Mouse (Mus musculus): ENCODE measurements at regions not wholly inside any gene's neighbourhood (a gene's known extent, or its start where the extent isn't known, plus 50 kb on each side); places are given as distances from the start of the nearest gene placed in this dataset.

GRCm38 (mm10) chr1:80032464-80032863, 171.5 kb upstream of the Serpine2 start:
- ChIA-PET CTCF (no interaction called here), POLR2A (no interaction called here)

DNA sequence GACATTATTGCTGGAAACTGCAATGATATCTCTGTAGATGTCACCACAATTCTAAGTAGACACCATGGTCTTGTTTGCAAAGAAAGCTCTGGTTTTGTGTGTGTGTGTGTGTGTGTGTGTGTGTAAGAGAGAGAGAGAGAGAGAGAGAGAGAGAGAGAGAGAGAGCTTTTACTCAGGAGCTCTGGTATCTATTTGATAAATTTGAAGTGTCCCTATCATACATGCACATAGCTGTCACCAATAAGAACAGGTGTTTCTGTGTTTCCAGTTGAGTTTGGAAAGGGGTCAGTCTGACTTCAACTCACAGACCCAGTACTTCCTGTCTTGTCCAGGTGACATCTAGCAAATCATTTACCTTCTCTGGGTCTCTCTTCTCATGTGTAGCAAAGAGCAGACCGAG, 169.7 kb upstream of the Serpine2 start:
- CTCF ChIA-PET, result no interaction called here
- POLR2A ChIA-PET, result no interaction called here

- ChIA-PET CTCF (no interaction called here), POLR2A (no interaction called here)
Measured at GRCm38 (mm10) chr1:80030224-80030623, 169.2 kb upstream of the Serpine2 start.

GRCm38 (mm10) chr1:80025863-80026616, 165.1 kb upstream of the Serpine2 start:
- ChIA-PET CTCF (no interaction called here), POLR2A (interaction anchor here in 1 of 4 experiments (0.6 kb wide), 1 partner anchor 159 kb away, joined by 3 read pairs; no protein-coding TSS in a partner anchor)

DNA sequence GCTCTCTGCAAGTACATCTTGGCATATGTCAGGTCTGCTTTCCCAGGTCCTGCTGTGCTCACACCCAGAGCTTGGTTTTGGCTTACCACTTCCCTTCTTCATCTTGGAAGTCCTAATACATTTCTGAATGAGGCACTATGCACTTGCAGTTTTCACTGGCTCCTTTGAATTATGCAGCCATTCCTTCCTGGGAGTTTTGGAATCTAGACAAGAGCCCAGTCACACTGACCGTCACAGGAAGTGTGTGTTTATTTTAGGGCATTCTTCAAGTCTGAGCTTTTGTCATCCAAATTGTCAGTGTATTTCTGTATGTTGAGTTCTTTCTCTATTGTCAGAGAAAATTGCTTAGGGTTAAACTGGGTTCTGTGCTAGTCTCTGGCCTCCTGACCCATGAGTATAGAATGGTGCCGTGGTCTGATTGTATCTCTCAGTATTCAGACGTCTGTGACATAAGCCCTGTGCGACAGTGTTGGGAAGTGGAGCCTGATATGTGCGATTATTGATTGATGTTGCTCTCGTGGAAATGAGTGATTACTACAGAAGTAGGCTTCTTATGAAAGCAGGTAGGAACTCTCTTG, 162.6 kb upstream of the Serpine2 start:
- ChIA-PET POLR2A (no interaction called here), CTCF (interaction anchor here in 1 of 4 experiments (0.5 kb wide), 1 partner anchor 1798 kb away, joined by 4 read pairs; no protein-coding TSS in a partner anchor)

- CTCF ChIA-PET, result no interaction called here
- POLR2A ChIA-PET, result no interaction called here
Measured at GRCm38 (mm10) chr1:80021866-80022265, 160.9 kb upstream of the Serpine2 start.

DNA sequence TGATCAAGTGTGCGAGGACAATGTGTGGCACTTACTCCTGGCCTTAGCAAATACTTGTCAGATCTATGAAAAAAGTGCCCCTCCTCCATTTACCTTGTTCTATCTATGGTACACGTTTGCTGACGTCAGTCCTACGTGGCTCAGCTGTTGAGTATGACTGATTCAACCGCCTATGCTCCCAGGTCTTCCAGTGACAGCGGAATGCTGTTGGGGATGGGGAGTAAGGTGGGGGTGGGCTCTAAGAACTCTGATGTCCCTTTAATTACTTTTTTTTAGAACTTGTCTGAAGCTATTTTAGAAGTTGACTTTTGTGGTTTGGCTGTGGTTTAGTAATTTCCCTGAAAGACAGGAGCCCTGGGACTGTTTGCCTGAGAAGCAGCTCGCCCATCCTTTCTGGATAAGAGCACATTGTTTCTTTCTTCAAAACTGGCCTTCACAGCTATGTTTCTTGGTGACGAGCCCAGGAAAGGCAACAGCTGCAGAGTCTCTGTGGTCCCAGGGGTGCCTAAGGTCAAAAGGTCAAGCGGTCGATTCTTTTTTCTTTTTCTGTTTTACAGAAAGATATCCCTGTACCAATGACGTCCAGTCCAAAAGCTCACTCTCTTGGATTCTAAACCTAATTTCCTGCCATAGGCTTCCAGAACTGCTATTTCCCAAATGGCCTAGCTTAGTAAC, 157.5 kb upstream of the Serpine2 start:
- CTCF ChIA-PET, result no interaction called here
- POLR2A ChIA-PET, result interaction anchor here in 1 of 4 experiments (0.6 kb wide), 1 partner anchor 797 kb away, joined by 4 read pairs; no protein-coding TSS in a partner anchor

DNA sequence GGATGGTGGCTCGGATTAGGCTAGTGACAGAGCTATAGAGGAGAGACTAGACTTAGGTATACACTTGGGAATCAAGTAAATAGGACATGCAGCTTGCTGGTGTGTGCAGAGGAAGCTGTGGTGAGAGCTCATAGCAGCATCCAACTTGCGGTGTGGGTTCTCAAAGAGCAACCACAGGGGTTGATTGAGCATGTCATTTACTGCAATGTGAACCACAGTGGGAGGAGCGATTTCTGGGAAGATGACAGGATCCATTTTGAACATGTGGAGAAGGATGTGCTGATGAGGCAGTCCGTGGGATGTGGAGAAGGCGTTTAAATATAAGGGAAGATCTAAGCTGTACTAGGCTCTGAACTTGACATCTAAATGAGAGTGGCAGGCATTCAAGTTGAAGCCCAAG, 154.5 kb upstream of the Serpine2 start:
- ChIA-PET CTCF (no interaction called here), POLR2A (interaction anchor here in 1 of 4 experiments (1.0 kb wide), 1 partner anchor 16 kb away, joined by 3 read pairs; no protein-coding TSS in a partner anchor)

- ChIA-PET CTCF (no interaction called here), POLR2A (no interaction called here)
Measured at GRCm38 (mm10) chr1:80014586-80014985, 153.6 kb upstream of the Serpine2 start.

- CTCF ChIA-PET, result no interaction called here
- POLR2A ChIA-PET, result interaction anchor here in 2 of 4 experiments (0.7 to 1.5 kb wide), 3 partner anchors 10 to 237 kb away, joined by 4 to 5 read pairs (median 4); no protein-coding TSS in a partner anchor
Measured at GRCm38 (mm10) chr1:80010724-80011123, 149.7 kb upstream of the Serpine2 start.

DNA sequence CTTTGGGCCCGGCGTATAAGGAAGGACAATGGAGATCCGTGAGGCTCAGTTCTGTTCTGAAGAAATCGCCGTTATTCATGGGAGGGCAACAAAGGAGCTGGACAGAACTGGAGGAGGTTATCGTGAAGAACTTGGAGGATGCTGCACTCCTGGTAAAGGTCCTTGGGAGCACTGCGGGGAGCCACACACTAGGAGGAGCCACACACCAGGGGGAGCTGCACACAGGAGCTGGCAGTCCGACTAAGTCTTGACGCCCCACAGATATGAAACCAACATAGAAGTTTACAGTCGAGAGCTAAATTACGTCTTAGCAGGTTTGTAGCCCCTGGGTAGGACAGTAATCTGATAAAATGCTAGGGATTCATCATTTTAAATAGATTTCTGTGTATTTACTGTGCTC, 138.1 kb upstream of the Serpine2 start:
- ChIA-PET CTCF (interaction anchor here in 1 of 4 experiments (0.7 kb wide), 1 partner anchor 388 kb away, joined by 11 read pairs; no protein-coding TSS in a partner anchor), POLR2A (interaction anchor here in 1 of 4 experiments (1.3 kb wide), 1 partner anchor 16 kb away, joined by 3 read pairs; no protein-coding TSS in a partner anchor)

DNA sequence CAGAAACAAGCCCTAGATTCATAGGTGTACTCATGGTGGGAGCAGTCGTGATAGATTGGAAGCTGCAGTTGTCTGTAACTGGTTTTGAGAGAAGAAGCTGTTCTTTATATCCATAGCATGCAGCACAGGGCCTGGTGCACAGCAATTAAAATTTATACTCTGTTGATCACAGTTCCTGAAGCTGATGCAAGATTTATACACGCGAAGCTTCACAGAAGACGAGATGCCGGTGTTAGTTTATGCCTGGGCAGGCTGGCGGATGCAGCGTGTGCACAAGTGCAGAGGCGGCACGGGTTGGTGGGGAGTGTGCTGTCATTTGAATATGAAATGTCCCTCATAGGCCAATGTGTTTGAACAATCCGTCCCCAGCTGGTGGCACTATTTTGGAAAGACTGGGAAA, 136.9 kb upstream of the Serpine2 start:
- CTCF ChIA-PET, result no interaction called here
- POLR2A ChIA-PET, result interaction anchor here in 1 of 4 experiments (0.7 kb wide), 1 partner anchor 14 kb away, joined by 3 read pairs; no protein-coding TSS in a partner anchor

- POLR2A ChIA-PET, result interaction anchor here in 1 of 4 experiments (0.7 kb wide), 1 partner anchor 170 kb away, joined by 3 read pairs; no protein-coding TSS in a partner anchor
- CTCF ChIA-PET, result no interaction called here
Measured at GRCm38 (mm10) chr1:79997456-79997855, 136.5 kb upstream of the Serpine2 start.

- ChIA-PET POLR2A (no interaction called here), CTCF (interaction anchor here in 1 of 4 experiments (0.7 kb wide), 1 partner anchor 612 kb away, joined by 5 read pairs; no protein-coding TSS in a partner anchor)
Measured at GRCm38 (mm10) chr1:79984721-79985120, 123.7 kb upstream of the Serpine2 start.

GRCm38 (mm10) chr1:79982678-79983280, 121.8 kb upstream of the Serpine2 start:
- CTCF ChIA-PET, result no interaction called here
- POLR2A ChIA-PET, result interaction anchor here in 1 of 4 experiments (1.4 kb wide), 1 partner anchor 15 kb away, joined by 3 read pairs; no protein-coding TSS in a partner anchor

DNA sequence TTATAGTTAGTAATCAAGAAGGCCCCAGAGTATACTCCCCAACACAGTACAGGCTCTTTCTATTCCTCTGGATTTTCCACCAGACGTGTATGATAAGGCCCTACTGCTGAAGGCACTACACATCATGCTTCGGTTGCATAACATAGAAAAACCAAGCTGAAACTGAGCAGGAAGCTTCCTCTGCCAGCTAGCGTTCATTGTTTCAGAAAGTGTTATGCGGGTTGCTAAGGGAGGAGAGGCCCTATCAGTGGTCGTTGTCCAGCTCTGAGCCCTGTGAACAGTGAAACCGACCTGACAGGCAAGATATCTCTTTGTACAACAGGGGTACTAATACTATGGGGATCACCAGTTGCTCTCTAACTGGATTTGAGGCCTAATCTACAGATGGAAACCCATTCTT, 118.9 kb upstream of the Serpine2 start:
- ChIA-PET CTCF (no interaction called here), POLR2A (no interaction called here)

DNA sequence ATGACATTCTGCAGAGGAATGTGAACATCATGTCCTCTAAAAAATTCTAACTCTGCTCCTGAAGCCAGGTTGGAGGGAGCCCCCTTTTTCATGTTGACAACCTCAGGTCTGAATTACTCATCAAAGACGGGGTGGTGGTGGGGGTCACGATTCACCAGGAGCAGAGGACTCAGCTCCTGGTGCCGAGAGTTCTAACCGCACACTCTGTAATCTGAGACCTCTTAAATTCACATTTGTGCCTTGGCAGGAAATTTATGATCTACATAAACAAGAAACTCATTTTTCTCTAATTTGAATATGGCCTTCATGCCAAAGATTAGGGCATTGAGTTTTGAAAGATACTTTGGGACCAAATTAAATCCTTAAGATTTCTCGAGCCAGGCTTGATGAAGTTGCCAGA, 117.2 kb upstream of the Serpine2 start:
- POLR2A ChIA-PET, result no interaction called here

GRCm38 (mm10) chr1:79956121-79956520, 95.1 kb upstream of the Serpine2 start:
- ChIA-PET CTCF (interaction anchor here in 1 of 4 experiments (0.6 kb wide), 1 partner anchor 128 kb away, joined by 3 read pairs; no protein-coding TSS in a partner anchor), POLR2A (interaction anchor here in 1 of 4 experiments (0.6 kb wide), 1 partner anchor 393 kb away, joined by 4 read pairs; no protein-coding TSS in a partner anchor)

More for the DNA sequence above, 117.2 kb upstream of the Serpine2 start:
- CTCF ChIA-PET, result no interaction called here

DNA sequence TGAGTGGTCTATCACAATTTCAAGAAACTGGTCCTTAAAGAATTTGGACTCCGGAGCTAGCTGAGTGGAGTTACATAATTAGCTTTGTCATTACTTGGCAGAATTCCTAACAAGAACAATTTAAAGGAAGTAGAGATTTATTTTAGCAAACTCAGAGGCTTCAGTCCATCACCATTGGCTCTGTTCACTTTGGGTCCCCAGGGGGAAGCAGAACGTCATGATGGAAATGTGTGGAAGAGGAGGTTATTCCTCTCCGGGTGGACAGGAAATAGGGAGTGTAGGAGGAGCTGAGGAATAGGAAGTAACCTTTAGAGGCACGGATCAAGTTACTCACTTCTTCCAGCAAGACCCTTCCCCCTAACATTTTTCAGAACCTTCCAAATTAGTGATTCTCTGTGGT, 83.3 kb upstream of the Serpine2 start:
- ChIA-PET CTCF (no interaction called here), POLR2A (no interaction called here)

- POLR2A ChIA-PET, result no interaction called here
Measured at GRCm38 (mm10) chr1:79932435-79932834, 71.5 kb upstream of the Serpine2 start.

More at GRCm38 (mm10) chr1:79932435-79932834, 71.5 kb upstream of the Serpine2 start:
- CTCF ChIA-PET, result no interaction called here
